Mouse (Mus musculus) MEL (cell line): ENCODE measurements around the gene Nes. TPM values are rescaled to one million over a fixed set of nuclear protein-coding genes. Genes with fewer than 3 reads are reported as not detected.

Experiments
- DNase-seq: peaks from one replicate; pipeline ENCODE4 v3.0.0; 2011; ENCODE audit warnings: low read depth, low spot score
- H3K27ac ChIP-seq: 2 replicates; pipeline ENCODE4 v1.5.1; 2012; ENCODE audit warnings: low read depth, mild to moderate bottlenecking, control low read depth, low read length, moderate library complexity; ENCODE audit not compliant: control insufficient read depth
- H3K27me3 ChIP-seq, 2 experiments: fragments of 150-350 bp in 1 of 2; sonication (generic) in 1 of 2; 2 replicates each; pipeline ENCODE4 v1.6.1; 2012; ENCODE audit warnings: low read length in 2 of 2, mild to moderate bottlenecking in 2 of 2, improper control_type of control experiment in 1 of 2, moderate library complexity in 1 of 2; ENCODE audit not compliant: insufficient read depth in 2 of 2, control insufficient read depth in 1 of 2
- H3K36me3 ChIP-seq, 2 experiments: 2 replicates each; pipeline ENCODE4 v1.6.1; 2012 to 2014; ENCODE audit warnings: low read length in 2 of 2, improper control_type of control experiment in 1 of 2, inconsistent platforms in 1 of 2, mild to moderate bottlenecking in 1 of 2; ENCODE audit not compliant: insufficient read depth in 2 of 2, control insufficient read depth in 1 of 2
- H3K4me1 ChIP-seq, 2 experiments: fragments of 150-350 bp in 1 of 2; sonication (generic) in 1 of 2; 2 replicates each; pipeline ENCODE4 v1.6.1; 2012; ENCODE audit warnings: low read length in 2 of 2, improper control_type of control experiment in 1 of 2, mild to moderate bottlenecking in 1 of 2; ENCODE audit not compliant: insufficient read depth in 2 of 2, control insufficient read depth in 1 of 2
- H3K4me3 ChIP-seq, 2 experiments: fragments of 150-350 bp in 1 of 2; sonication (generic) in 1 of 2; 2 replicates each; pipeline ENCODE4 v1.5.1; 2012; ENCODE audit warnings: low read depth in 2 of 2, low read length in 2 of 2, mild to moderate bottlenecking in 2 of 2, moderate library complexity in 2 of 2, control low read depth in 1 of 2, improper control_type of control experiment in 1 of 2; ENCODE audit not compliant: control insufficient read depth in 1 of 2, insufficient read depth in 1 of 2
- H3K79me2 ChIP-seq: 2 replicates; pipeline ENCODE4 v1.6.1; 2012; ENCODE audit warnings: mild to moderate bottlenecking, low read length, moderate library complexity; ENCODE audit not compliant: control insufficient read depth, poor library complexity, insufficient read depth
- H3K9ac ChIP-seq: 2 replicates; pipeline ENCODE4 v1.6.1; 2012; ENCODE audit warnings: low read depth, mild to moderate bottlenecking, control low read depth, low read length, moderate library complexity; ENCODE audit not compliant: control insufficient read depth, poor library complexity, severe bottlenecking
- H3K9me3 ChIP-seq: fragments of 150-350 bp; sonication (generic); replicated peaks from 2 replicates; pipeline ENCODE4 v1.6.1; 2012; ENCODE audit warnings: mild to moderate bottlenecking, low read length, improper control_type of control experiment, moderate library complexity; ENCODE audit not compliant: insufficient read depth
- BHLHE40 ChIP-seq: IDR thresholded peaks from 2 replicates; pipeline ENCODE4 v1.6.1; 2012; ENCODE audit warnings: low read depth, mild to moderate bottlenecking, inconsistent platforms, low read length, improper control_type of control experiment, borderline replicate concordance
- CHD1 ChIP-seq: IDR thresholded peaks from 2 replicates; pipeline ENCODE4 v1.6.1; 2012; ENCODE audit warnings: low read depth, mild to moderate bottlenecking, inconsistent platforms, low read length, improper control_type of control experiment
- CTCF ChIP-seq, 3 experiments: IDR thresholded peaks in 2 of 3; conservative IDR thresholded peaks in 1 of 3; 2 replicates each; pipeline ENCODE4 v1.5.1; 2011 to 2012; ENCODE audit warnings: low read length in 3 of 3, low read depth in 2 of 3, mild to moderate bottlenecking in 2 of 3, improper control_type of control experiment in 1 of 3, inconsistent platforms in 1 of 3, mixed read lengths in 1 of 3, moderate library complexity in 1 of 3; ENCODE audit not compliant: control insufficient read depth in 1 of 3, insufficient read depth in 1 of 3, poor library complexity in 1 of 3, severe bottlenecking in 1 of 3
- E2F4 ChIP-seq: IDR thresholded peaks from 2 replicates; pipeline ENCODE4 v1.6.1; 2011; ENCODE audit warnings: low read depth, low read length, improper control_type of control experiment, borderline replicate concordance
- ELF1 ChIP-seq: IDR thresholded peaks from 2 replicates; pipeline ENCODE4 v1.6.1; 2014; ENCODE audit warnings: low read depth, mild to moderate bottlenecking, inconsistent platforms, low read length, improper control_type of control experiment, moderate library complexity
- HCFC1 ChIP-seq: IDR thresholded peaks from 2 replicates; pipeline ENCODE4 v1.6.1; 2012; ENCODE audit warnings: low read depth, mild to moderate bottlenecking, inconsistent platforms, low read length, improper control_type of control experiment, moderate library complexity
- MEF2A ChIP-seq: IDR thresholded peaks from 2 replicates; pipeline ENCODE4 v1.6.1; 2014; ENCODE audit warnings: low read depth, mild to moderate bottlenecking, inconsistent platforms, low read length, improper control_type of control experiment; ENCODE audit not compliant: poor library complexity, insufficient replicate concordance, severe bottlenecking; ENCODE audit errors: extremely low read depth
- MXI1 ChIP-seq: IDR thresholded peaks from 2 replicates; pipeline ENCODE4 v1.6.1; 2011; ENCODE audit warnings: mild to moderate bottlenecking, low read depth, low read length, improper control_type of control experiment
- MYB ChIP-seq: IDR thresholded peaks from 2 replicates; pipeline ENCODE4 v1.6.1; 2011; ENCODE audit warnings: mild to moderate bottlenecking, low read depth, low read length, improper control_type of control experiment
- MYC ChIP-seq: IDR thresholded peaks from 2 replicates; pipeline ENCODE4 v1.6.1; 2011; ENCODE audit warnings: low read depth, mild to moderate bottlenecking, low read length, improper control_type of control experiment, moderate library complexity
- NELFE ChIP-seq: IDR thresholded peaks from 2 replicates; pipeline ENCODE4 v1.6.1; 2011; ENCODE audit warnings: low read depth, low read length, improper control_type of control experiment
- NRF1 ChIP-seq: IDR thresholded peaks from 2 replicates; pipeline ENCODE4 v1.6.1; 2014; ENCODE audit warnings: low read depth, mild to moderate bottlenecking, inconsistent platforms, low read length, improper control_type of control experiment, moderate library complexity; ENCODE audit not compliant: poor library complexity, insufficient read depth, severe bottlenecking
- RAD21 ChIP-seq: IDR thresholded peaks from 2 replicates; pipeline ENCODE4 v1.6.1; 2011; ENCODE audit warnings: mild to moderate bottlenecking, low read depth, low read length, improper control_type of control experiment
- RCOR1 ChIP-seq: IDR thresholded peaks from 2 replicates; pipeline ENCODE4 v1.6.1; 2012; ENCODE audit warnings: low read depth, mild to moderate bottlenecking, inconsistent platforms, low read length, improper control_type of control experiment
- SIN3A ChIP-seq: IDR thresholded peaks from 2 replicates; pipeline ENCODE4 v1.6.1; 2012; ENCODE audit warnings: low read length, improper control_type of control experiment, inconsistent platforms
- SMC3 ChIP-seq: IDR thresholded peaks from 2 replicates; pipeline ENCODE4 v1.6.1; 2011; ENCODE audit warnings: low read depth, low read length, improper control_type of control experiment
- TBP ChIP-seq: IDR thresholded peaks from 2 replicates; pipeline ENCODE4 v1.8.0; 2011; ENCODE audit warnings: low read depth, low read length, improper control_type of control experiment
- UBTF ChIP-seq: IDR thresholded peaks from 2 replicates; pipeline ENCODE4 v1.6.1; 2012; ENCODE audit warnings: low read depth, mild to moderate bottlenecking, inconsistent platforms, low read length, improper control_type of control experiment, moderate library complexity, borderline replicate concordance; ENCODE audit not compliant: insufficient read depth
- ZC3H11A ChIP-seq: IDR thresholded peaks from 2 replicates; pipeline ENCODE4 v1.6.1; 2012; ENCODE audit warnings: low read depth, mild to moderate bottlenecking, inconsistent platforms, low read length, improper control_type of control experiment
- ZNF384 ChIP-seq: IDR thresholded peaks from 2 replicates; pipeline ENCODE4 v1.6.1; 2012; ENCODE audit warnings: low read depth, mild to moderate bottlenecking, inconsistent platforms, low read length, improper control_type of control experiment
- polyA plus RNA-seq, 2 experiments: library from polyadenylated mRNA; stranded (reverse) in 1 of 2; unstranded in 1 of 2; fragments of >175 nt in 1 of 2; fragments of >200 nt in 1 of 2; gene quantifications; 2 replicates each; pipeline versions ENCODE4 v1.2.1 to v1.2.4; 2012; ENCODE audit warnings: low replicate concordance in 2 of 2, low read depth in 1 of 2; ENCODE audit not compliant: insufficient read length in 2 of 2, insufficient read depth in 1 of 2, missing spikeins in 1 of 2
- total RNA-seq: library from RNA; depleted of rRNA; stranded (reverse); fragments of 300-350 nt; gene quantifications from 2 replicates; pipeline ENCODE4 v1.2.3, GENCODE M21; 2012

The Nes gene
- total and polyA plus RNA-seq, 3 experiments: 0.01 TPM; not detected in 2

GRCm38 (mm10) chr3:87960191-87960585 is 10.7 kb upstream of the Nes start:
- no peaks in the 10 kb centered on the region for H3K79me2 ChIP-seq
- DNase-seq: peak; percentile 27
- H3K9me3 ChIP-seq: no peaks in the 10 kb centered on the region
- H3K27ac ChIP-seq: no peak overlapping the region
- H3K4me3 ChIP-seq: peak overlapping the region; percentile 54 to 55
- no peaks in the 10 kb centered on the region; a peak in 1 of 4 replicates for H3K27me3 ChIP-seq
- peak overlapping the region; percentile 43 for H3K9ac ChIP-seq
- no peaks in the 10 kb centered on the region for H3K36me3 ChIP-seq
- H3K4me1 ChIP-seq: peaks cover 0 to 10% of the 10 kb centered on the region in 2 experiments; a peak in 2 of 4 replicates
- TF ChIP-seq BHLHE40 (no peak), NRF1 (no peak), TBP (no peak), RCOR1 (no peak), CHD1 (no peak), MEF2A (no peak), MYC (no peak), ZNF384 (no peak)

- TF ChIP-seq RAD21 (peak; percentile 89), SMC3 (peak; percentile 94), E2F4 (no peak), ZNF384 (peak; percentile 47; the same call in 1 of the 2 replicates), ELF1 (no peak), SIN3A (peak; percentile 79), MYC (no peak), ZC3H11A (peak; percentile 79), MYB (no peak), MXI1 (no peak), CTCF (IDR thresholded peaks at IDR 0.05 in 2 of 3, conservative IDR thresholded peaks at IDR 0.05 in 1 of 3; ENCODE audit: control insufficient read depth in 1 of 3, insufficient read depth in 1 of 3, low read depth in 2 of 3, low read length in 3 of 3, poor library complexity in 1 of 3, severe bottlenecking in 1 of 3) (peak in 2 of 3 experiments; percentile 73 to 93; a peak in 5 of 6 replicates), UBTF (peak; percentile 88), TBP (0 out of 2 replicates have a peak, but pooled peaks have one; percentile 25), HCFC1 (peak; percentile 68), NELFE (no peak)
- no peaks in the 10 kb centered on the region for H3K9me3 ChIP-seq
- peaks cover 0 to 10% of the 10 kb centered on the region in 2 experiments; a peak in 2 of 4 replicates for H3K4me1 ChIP-seq
- no peak overlapping the region for H3K27ac ChIP-seq
- H3K9ac ChIP-seq: peak overlapping the region; percentile 43
- no peaks in the 10 kb centered on the region; a peak in 2 of 4 replicates for H3K27me3 ChIP-seq
- H3K79me2 ChIP-seq: no peaks in the 10 kb centered on the region
- peak; percentile 93 for DNase-seq
- no peaks in the 10 kb centered on the region for H3K36me3 ChIP-seq
- H3K4me3 ChIP-seq: peak overlapping the region; percentile 54 to 55
These were observed 10.2 kb upstream of the Nes start for GRCm38 (mm10) chr3:87960586-87961191.
